Mouse (Mus musculus) bone marrow, adult 2 months (tissue): ENCODE results near the gene Vdac1. TPM values are rescaled to one million over a fixed set of nuclear protein-coding genes. Genes with fewer than 3 reads are reported as not detected.
"Not testable (repeated sequence)": the region's sequence is repeated elsewhere in the genome, so short reads cannot be mapped to it uniquely, and the experiment has no call there.

Experiments used
- H3K27ac ChIP-seq: fragments of 200-500 bp; 2 replicates; pipeline ENCODE4 v1.5.1; 2012; ENCODE audit warnings: low read depth, mild to moderate bottlenecking, control low read depth, inconsistent platforms, low read length; ENCODE audit not compliant: control insufficient read depth, poor library complexity, insufficient read depth
- H3K4me1 ChIP-seq: fragments of 200-500 bp; 2 replicates; pipeline ENCODE4 v1.6.1; 2011; ENCODE audit warnings: low read length; ENCODE audit not compliant: control insufficient read depth, insufficient read depth
- H3K4me3 ChIP-seq: fragments of 200-500 bp; replicated peaks from 2 replicates; pipeline ENCODE3; 2011; ENCODE audit warnings: mild to moderate bottlenecking, low read depth, low read length, control low read depth; ENCODE audit not compliant: control insufficient read depth
- CTCF ChIP-seq: fragments of 200-500 bp; IDR thresholded peaks from 2 replicates; pipeline ENCODE4 v1.5.1; 2011; ENCODE audit warnings: low read length, control low read depth; ENCODE audit not compliant: control insufficient read depth, insufficient read depth
- POLR2A ChIP-seq: fragments of 200-500 bp; IDR thresholded peaks from 2 replicates; pipeline ENCODE4 v1.6.1; 2011; ENCODE audit warnings: low read depth, mild to moderate bottlenecking, control low read depth, low read length, borderline replicate concordance; ENCODE audit not compliant: control insufficient read depth
- WGBS: fragments of 180-500 bp; shearing (Covaris S2); methylation state at CpG from one replicate; pipeline ENCODE4 v1.1.7; 2018; 5-methylcytosine and 5-hydroxymethylcytosine counted together
- polyA plus RNA-seq: library from polyadenylated mRNA; stranded (reverse); fragments of >200 nt; gene quantifications from 2 replicates; pipeline ENCODE4 v1.2.4, GENCODE M21; 2011; ENCODE audit warnings: low replicate concordance; ENCODE audit not compliant: missing spikeins, insufficient read depth, insufficient read length

Vdac1 gene
- polyA plus RNA-seq, 1 experiment = 89.4 TPM

GRCm38 (mm10) chr11:52370135-52370452 is 9.4 kb downstream of the Vdac1 start:
- TF ChIP-seq POLR2A = no peak
- no peak for TF ChIP-seq CTCF
- Histone ChIP-seq H3K27ac (no peak overlapping the region), H3K4me3 (no peak overlapping the region), H3K4me1 (peaks cover 4% of the 10 kb centered on the region)
- WGBS = 85% methylated on average over 2 of the region's 2 CpGs

- TF ChIP-seq CTCF = no peak
- TF ChIP-seq POLR2A = no peak
- no peak overlapping the region for H3K4me3 ChIP-seq
- H3K27ac ChIP-seq = no peak overlapping the region
- H3K4me1 ChIP-seq = peaks cover 4% of the 10 kb centered on the region
- 42% methylated on average over 2 of the region's 2 CpGs for WGBS
Measured at GRCm38 (mm10) chr11:52370538-52370937, 9.9 kb downstream of the Vdac1 start.

- H3K4me1 ChIP-seq = peaks cover under 1% of the 10 kb centered on the region
- TF ChIP-seq POLR2A (no peak), CTCF (no peak)
- H3K27ac ChIP-seq = no peak overlapping the region
- 87% methylated on average over 7 of the region's 7 CpGs for WGBS
- H3K4me3 ChIP-seq = no peak overlapping the region
Measured at GRCm38 (mm10) chr11:52373841-52374240, 13.2 kb downstream of the Vdac1 start.

GRCm38 (mm10) chr11:52374340-52374739 is 13.7 kb downstream of the Vdac1 start:
- Histone ChIP-seq H3K4me1 (no peaks in the 10 kb centered on the region), H3K27ac (no peak overlapping the region), H3K4me3 (no peak overlapping the region)
- no peak for TF ChIP-seq POLR2A
- peak; percentile 97 for TF ChIP-seq CTCF
- WGBS = 64% methylated on average over 6 of the region's 6 CpGs

- TF ChIP-seq CTCF = no peak
- TF ChIP-seq POLR2A = no peak
- 87% methylated on average over 4 of the region's 4 CpGs for WGBS
- Histone ChIP-seq H3K27ac (no peak overlapping the region), H3K4me1 (no peaks in the 10 kb centered on the region), H3K4me3 (no peak overlapping the region)
Measured at GRCm38 (mm10) chr11:52377579-52377978, 16.9 kb downstream of the Vdac1 start.

GRCm38 (mm10) chr11:52379241-52379640 is 18.6 kb downstream of the Vdac1 start:
- WGBS = 89% methylated on average over 3 of the region's 3 CpGs
- H3K4me1 ChIP-seq = no peaks in the 10 kb centered on the region
- no peak for TF ChIP-seq CTCF
- TF ChIP-seq POLR2A = no peak
- H3K27ac ChIP-seq = no peak overlapping the region
- no peak overlapping the region for H3K4me3 ChIP-seq

GRCm38 (mm10) chr11:52383741-52384140 is 23.1 kb downstream of the Vdac1 start:
- TF ChIP-seq POLR2A (no peak), CTCF (no peak)
- peaks cover 3% of the 10 kb centered on the region for H3K4me1 ChIP-seq
- H3K4me3 ChIP-seq = no peak overlapping the region
- WGBS = 92% methylated on average over 14 of the region's 14 CpGs
- H3K27ac ChIP-seq = no peak overlapping the region

- TF ChIP-seq CTCF = no peak
- no peak for TF ChIP-seq POLR2A
- peaks cover 3% of the 10 kb centered on the region for H3K4me1 ChIP-seq
- 47% methylated on average over 3 of the region's 3 CpGs for WGBS
- H3K4me3 ChIP-seq = no peak overlapping the region
- H3K27ac ChIP-seq = no peak overlapping the region
Measured at GRCm38 (mm10) chr11:52384667-52385066, 24.0 kb downstream of the Vdac1 start.

- 86% methylated on average over 3 of the region's 3 CpGs for WGBS
- Histone ChIP-seq H3K4me3 (no peak overlapping the region), H3K27ac (no peak overlapping the region), H3K4me1 (peaks cover 5% of the 10 kb centered on the region)
- no peak for TF ChIP-seq CTCF
- no peak for TF ChIP-seq POLR2A
Measured at GRCm38 (mm10) chr11:52386892-52387291, 26.2 kb downstream of the Vdac1 start.

- Histone ChIP-seq H3K4me1 (peaks cover 5% of the 10 kb centered on the region), H3K27ac (no peak overlapping the region; the same call in 1 of the 2 replicates), H3K4me3 (no peak overlapping the region)
- 87% methylated on average over 12 of the region's 12 CpGs for WGBS
- no peak for TF ChIP-seq CTCF
- no peak for TF ChIP-seq POLR2A
Measured at GRCm38 (mm10) chr11:52388150-52388549, 27.5 kb downstream of the Vdac1 start.

GRCm38 (mm10) chr11:52388979-52389378 is 28.3 kb downstream of the Vdac1 start:
- WGBS = 50% methylated on average over 5 of the region's 5 CpGs

More at GRCm38 (mm10) chr11:52388979-52389378, 28.3 kb downstream of the Vdac1 start:
- peak overlapping the region; percentile 70; the same call in 1 of the 2 replicates for H3K27ac ChIP-seq
- not testable (repeated sequence) for H3K4me1 ChIP-seq, H3K4me3 ChIP-seq
